ENCODE assay signal across 8 mouse cellular contexts in the genomic region with DNA sequence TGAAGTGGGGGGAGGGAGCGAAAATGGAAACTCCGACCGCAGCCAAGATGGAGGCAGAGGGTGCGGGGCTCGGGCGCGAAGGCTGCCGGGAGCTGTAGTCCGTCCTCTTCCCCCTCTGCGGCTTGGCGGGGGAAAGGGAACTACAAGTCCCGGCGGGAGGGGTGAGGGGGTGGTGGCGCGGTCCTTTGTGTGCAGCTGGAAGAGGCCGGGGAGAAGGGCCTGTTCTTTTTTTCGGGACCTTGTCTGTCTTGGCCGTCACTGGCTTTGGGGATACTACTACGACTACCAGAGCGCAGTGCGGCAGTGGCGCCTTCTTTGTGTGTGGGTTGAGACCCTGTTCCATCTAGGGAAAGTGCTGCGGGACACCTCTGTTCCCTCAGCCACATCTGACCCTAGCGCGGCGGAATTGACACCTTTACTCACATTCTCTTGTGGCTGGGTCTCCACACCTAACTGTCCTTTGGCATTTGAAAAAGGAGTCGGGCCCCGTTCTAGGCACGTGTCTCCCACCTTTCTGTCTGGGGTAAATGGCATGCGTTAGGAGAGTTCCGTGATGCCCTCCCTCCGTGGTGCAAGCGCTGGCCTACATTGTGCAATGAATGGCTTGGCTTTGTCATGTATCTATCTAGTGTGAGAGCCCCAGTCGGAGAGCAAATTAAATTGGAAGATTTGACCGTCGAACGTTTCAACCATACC. TPM values are rescaled to one million over a fixed set of nuclear protein-coding genes. Genes with fewer than 3 reads are reported as not detected.
DNase-seq lines count a peak whose midpoint lies in the region; ATAC-seq lines count a peak whose summit lies in the region.

No protein-coding gene starts in this region.

- peak; percentile 95 for DNase-seq in adrenal gland, adult 2 months
- DNase-seq in embryo, embryonic 11 days, result peak; percentile 96
- peak; percentile 90 for DNase-seq in gastrocnemius, postnatal 25 days
- DNase-seq in left cerebral cortex, postnatal 10 days (ENCODE audit: extremely low spot score in 1 of 2, low spot score in 2 of 2), result peak; percentile 84 to 94
- peak; percentile 87 for DNase-seq in right cerebral cortex, postnatal 14 days
- DNase-seq in urinary bladder, postnatal 36 days (ENCODE audit: low spot score in 2 of 2), result peak; percentile 80 to 90

- peak; percentile 64 for ATAC-seq in inflammation-experienced regulatory T-cells, adult 6 months
- ATAC-seq in megakaryocyte progenitor cell, adult 5-6 weeks (replicated peaks; ENCODE audit: poor library complexity), result peak; percentile 73

- intact Hi-C loops in left cerebral cortex, postnatal 10 days (cut with DNase I), result no loop called here

RNA-seq across cellular contexts. Expression of gene Csde1, which starts 0.9 kb away (rescaled TPM):
- 100 to 1,000 TPM; 364 to 492 TPM for total RNA-seq in adrenal gland, adult 2 months (2021)
- 5.6 and 7.6 TPM in 2 replicates for polyA plus RNA-seq in adrenal gland, adult 2 months (2012; rRNA removed)
- 100 to 1,000 TPM; 791 to 814 TPM for total RNA-seq in gastrocnemius, postnatal 25 days (2021)
- polyA plus RNA-seq in inflammation-experienced regulatory T-cells, adult 6 months (2017; shearing (Covaris generic)), result 100 to 1,000 TPM; 511 to 704 (median 664) TPM
- 100 to 1,000 TPM; 289 to 294 TPM for total RNA-seq in left cerebral cortex, postnatal 10 days (2021)
- 283 and 297 TPM in 2 replicates for total RNA-seq in megakaryocyte progenitor cell, adult 5-6 weeks (2015)
- 545 and 751 TPM in 2 replicates for total RNA-seq in megakaryocyte progenitor cell, adult 5-6 weeks (2017)

RNA-seq across cellular contexts. Expression of gene Sike1, which starts 25.6 kb away (rescaled TPM):
- total RNA-seq in adrenal gland, adult 2 months (2021), result 10 to 100 TPM; 67.8 to 77.6 TPM
- polyA plus RNA-seq in adrenal gland, adult 2 months (2012; rRNA removed), result 18.3 and 21.9 TPM in 2 replicates
- 10 to 100 TPM; 45.8 to 48.5 TPM for total RNA-seq in gastrocnemius, postnatal 25 days (2021)
- polyA plus RNA-seq in inflammation-experienced regulatory T-cells, adult 6 months (2017; shearing (Covaris generic)), result 100 to 1,000 TPM in 1 of 3 experiments, 10 to 100 TPM in 2; 49.0 to 127 (median 51.8) TPM
- total RNA-seq in left cerebral cortex, postnatal 10 days (2021), result 10 to 100 TPM; 83.3 to 85.2 TPM
- 36.6 and 41.4 TPM in 2 replicates for total RNA-seq in megakaryocyte progenitor cell, adult 5-6 weeks (2015)
- 14.5 and 19.5 TPM in 2 replicates for total RNA-seq in megakaryocyte progenitor cell, adult 5-6 weeks (2017)

RNA-seq across cellular contexts. Expression of gene Nras, which starts 37.0 kb away (rescaled TPM):
- 10 to 100 TPM; 39.7 to 49.4 TPM for total RNA-seq in adrenal gland, adult 2 months (2021)
- polyA plus RNA-seq in adrenal gland, adult 2 months (2012; rRNA removed), result 4.8 and 6.5 TPM in 2 replicates
- 10 to 100 TPM; 46.3 to 53.7 TPM for total RNA-seq in gastrocnemius, postnatal 25 days (2021)
- polyA plus RNA-seq in inflammation-experienced regulatory T-cells, adult 6 months (2017; shearing (Covaris generic)), result 100 to 1,000 TPM in 1 of 3 experiments, 10 to 100 TPM in 2; 97.0 to 127 (median 97.6) TPM
- total RNA-seq in left cerebral cortex, postnatal 10 days (2021), result 100 to 1,000 TPM; 143 to 169 TPM
- 65.6 and 65.7 TPM in 2 replicates for total RNA-seq in megakaryocyte progenitor cell, adult 5-6 weeks (2015)
- total RNA-seq in megakaryocyte progenitor cell, adult 5-6 weeks (2017), result 60.8 and 77.7 TPM in 2 replicates

RNA-seq across cellular contexts. Expression of gene Ampd1, which starts 52.7 kb away (rescaled TPM):
- not detected for total RNA-seq in adrenal gland, adult 2 months (2021)
- not detected in 2 replicates for polyA plus RNA-seq in adrenal gland, adult 2 months (2012; rRNA removed)
- 1,000 to 10,000 TPM in 1 of 2 experiments, 100 to 1,000 TPM in 1; 892 to 1,174 TPM for total RNA-seq in gastrocnemius, postnatal 25 days (2021)
- 1 to 10 TPM in 1 of 3 experiments, under 1 TPM in 1, not detected in 1; 0.63 to 1.0 TPM for polyA plus RNA-seq in inflammation-experienced regulatory T-cells, adult 6 months (2017; shearing (Covaris generic))
- not detected for total RNA-seq in left cerebral cortex, postnatal 10 days (2021)
- not detected in 2 replicates for total RNA-seq in megakaryocyte progenitor cell, adult 5-6 weeks (2015)
- not detected in 2 replicates for total RNA-seq in megakaryocyte progenitor cell, adult 5-6 weeks (2017)

RNA-seq across cellular contexts. Expression of gene Nr1h5, which starts 57.2 kb away (rescaled TPM):
- total RNA-seq in adrenal gland, adult 2 months (2021), result not detected
- polyA plus RNA-seq in adrenal gland, adult 2 months (2012; rRNA removed), result not detected in 2 replicates
- total RNA-seq in gastrocnemius, postnatal 25 days (2021), result not detected
- polyA plus RNA-seq in inflammation-experienced regulatory T-cells, adult 6 months (2017; shearing (Covaris generic)), result not detected
- total RNA-seq in left cerebral cortex, postnatal 10 days (2021), result not detected
- total RNA-seq in megakaryocyte progenitor cell, adult 5-6 weeks (2015), result not detected in 2 replicates
- not detected in 2 replicates for total RNA-seq in megakaryocyte progenitor cell, adult 5-6 weeks (2017)

Comparison
In these comparisons a context has a peak if more than half of its experiments do, and no peak if none do; other contexts are left out.
1. Peak in every context shown above with its lines: DNase-seq and ATAC-seq.